Mouse (Mus musculus): ENCODE measurements at regions not wholly inside any gene's neighbourhood (a gene's known extent, or its start where the extent isn't known, plus 50 kb on each side); places are given as distances from the start of the nearest gene placed in this dataset.
A peak's percentile ranks its signal among the peaks of the same experiment; 100 is the strongest.

- DNase-seq: no peak
Observed at GRCm38 (mm10) chr7:135997640-135998039, 281.5 kb upstream of the Mki67 start.

GRCm38 (mm10) chr7:136002382-136002781 is 286.2 kb upstream of the Mki67 start:
- no peak for DNase-seq

GRCm38 (mm10) chr7:136003291-136003690 is 287.1 kb upstream of the Mki67 start:
- no peak for DNase-seq

DNA sequence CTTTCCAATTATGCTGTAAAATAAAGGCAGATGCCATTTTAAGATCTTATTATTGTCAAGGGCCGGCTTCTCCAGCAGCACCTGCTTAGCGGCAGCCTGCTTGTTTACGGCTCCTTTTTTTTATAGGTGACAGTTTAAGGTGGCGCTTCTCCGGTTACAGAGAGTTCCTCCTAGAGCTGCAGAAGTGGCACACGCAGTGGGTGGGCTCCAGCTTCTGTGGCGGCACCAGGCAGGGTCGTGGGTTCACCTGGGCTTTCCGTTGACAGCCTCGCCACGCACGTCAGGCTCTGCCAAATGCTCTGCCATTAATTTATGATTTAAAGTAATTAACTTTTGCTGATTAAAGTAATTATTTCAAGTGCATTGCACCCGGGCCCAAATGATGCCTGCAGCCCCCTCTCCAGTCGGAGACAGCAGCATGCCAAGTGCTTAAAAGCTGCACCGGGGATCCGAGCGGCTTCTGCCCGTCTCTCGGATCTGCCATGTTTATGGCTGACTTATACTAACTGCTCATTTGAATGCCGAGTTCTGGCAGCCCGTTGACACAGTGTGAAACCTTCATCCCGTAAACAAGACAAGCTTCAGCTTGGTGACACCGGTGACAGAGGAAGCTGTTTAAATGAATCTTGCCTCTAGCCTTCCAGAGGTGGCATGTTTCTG is 291.8 kb upstream of the Mki67 start:
- DNase-seq: no peak

- no peak for DNase-seq
Observed at GRCm38 (mm10) chr7:136008486-136008885, 292.3 kb upstream of the Mki67 start.

DNA sequence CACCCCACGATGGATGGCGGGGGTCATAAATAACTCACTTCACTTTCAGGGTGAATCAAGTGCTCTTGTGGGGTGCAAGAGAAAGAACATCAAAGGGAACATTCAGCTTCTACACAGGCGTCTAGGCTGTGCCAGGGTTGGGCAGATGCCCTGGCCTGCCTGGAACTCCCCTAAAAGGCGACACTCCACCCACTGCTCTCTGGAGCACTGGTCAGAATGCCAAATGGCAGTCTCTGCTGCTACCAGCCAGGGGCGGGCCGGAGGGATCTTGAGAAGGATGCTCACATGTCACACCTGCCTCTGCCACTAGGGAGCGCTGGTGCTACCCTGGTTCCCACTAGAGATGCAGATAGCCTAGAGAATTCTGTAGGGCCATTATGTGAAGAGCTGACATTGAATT is 293.9 kb upstream of the Mki67 start:
- DNase-seq: peak; percentile 20 to 32

DNA sequence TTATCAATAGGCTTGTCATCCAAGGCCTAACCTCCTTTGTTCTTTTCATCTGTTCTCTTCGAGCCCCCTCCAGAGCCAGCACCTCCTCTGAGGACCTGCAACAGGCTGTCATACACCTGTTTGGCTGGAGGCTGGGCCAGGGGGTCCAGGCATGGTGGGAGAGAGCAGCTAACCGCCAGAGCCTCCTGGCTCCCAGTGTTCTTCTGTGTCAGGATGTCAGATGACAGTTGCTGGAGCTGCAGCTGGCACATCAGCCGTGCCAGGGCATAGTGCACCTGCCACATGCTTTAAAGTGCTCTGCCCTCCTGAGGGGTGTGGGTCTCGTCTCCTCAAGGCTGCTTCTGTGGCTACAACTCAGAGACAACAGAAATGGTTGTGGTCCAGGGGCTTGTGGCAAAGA is 298.5 kb upstream of the Mki67 start:
- DNase-seq: no peak

GRCm38 (mm10) chr7:136016918-136017317 is 300.8 kb upstream of the Mki67 start:
- no peak for DNase-seq

- no peak for DNase-seq
Observed at GRCm38 (mm10) chr7:136020577-136020976, 304.4 kb upstream of the Mki67 start.

- no peak for DNase-seq
Observed at GRCm38 (mm10) chr7:136021071-136021470, 304.9 kb upstream of the Mki67 start.

DNA sequence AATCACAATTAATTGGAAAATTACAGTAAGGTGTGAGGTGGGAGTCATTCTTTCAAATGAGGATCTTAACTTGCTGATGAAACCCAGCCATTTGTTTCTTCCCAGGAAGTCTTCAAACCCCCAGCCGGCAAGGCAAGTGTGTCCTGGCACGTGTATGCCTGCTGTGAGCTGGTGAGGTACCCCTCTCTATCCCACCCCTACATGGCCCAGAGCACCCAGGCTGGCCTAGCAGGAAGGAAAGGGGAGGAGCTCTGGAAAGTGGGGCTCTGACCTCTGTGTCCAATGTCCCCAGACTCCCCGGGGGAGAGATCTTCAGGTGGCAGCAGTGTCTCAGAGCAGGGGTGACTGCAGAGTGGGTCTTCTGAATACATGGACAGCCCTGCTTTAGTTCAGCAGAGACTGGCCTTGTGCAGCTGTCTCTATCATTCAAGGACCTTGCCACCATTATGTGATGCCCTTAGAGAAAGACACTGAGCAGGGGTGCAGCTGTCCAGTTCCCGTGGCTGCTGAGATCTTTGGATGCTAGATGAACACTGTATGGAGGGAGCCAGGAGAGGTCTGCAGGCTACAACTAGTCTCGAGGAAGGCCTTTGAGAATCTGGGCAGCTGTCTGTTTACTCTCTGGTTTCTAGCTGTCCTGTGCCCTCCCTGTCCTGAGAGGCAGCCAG is 306.8 kb upstream of the Mki67 start:
- DNase-seq: no peak

- DNase-seq: no peak
Observed at GRCm38 (mm10) chr7:136026451-136026850, 310.3 kb upstream of the Mki67 start.

DNA sequence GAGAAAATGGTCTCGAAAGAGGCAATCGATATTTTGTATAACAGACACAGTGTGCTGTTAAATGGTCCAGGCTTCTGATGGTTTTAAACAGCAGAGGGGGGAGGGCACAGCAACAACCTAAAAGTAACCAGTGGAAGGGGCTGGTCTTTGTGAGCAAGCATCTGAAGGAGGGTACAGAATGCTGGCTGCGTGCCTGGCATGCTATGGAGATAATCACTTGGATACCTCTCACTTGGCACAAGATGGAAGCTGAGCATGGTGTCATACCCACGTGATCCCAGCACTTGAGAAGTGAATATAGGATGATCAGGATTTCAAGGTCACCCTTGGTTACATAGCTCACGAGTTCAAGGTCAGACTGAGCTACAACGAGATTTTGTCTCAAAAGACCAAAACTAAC is 315.9 kb upstream of the Mki67 start:
- DNase-seq: no peak

DNA sequence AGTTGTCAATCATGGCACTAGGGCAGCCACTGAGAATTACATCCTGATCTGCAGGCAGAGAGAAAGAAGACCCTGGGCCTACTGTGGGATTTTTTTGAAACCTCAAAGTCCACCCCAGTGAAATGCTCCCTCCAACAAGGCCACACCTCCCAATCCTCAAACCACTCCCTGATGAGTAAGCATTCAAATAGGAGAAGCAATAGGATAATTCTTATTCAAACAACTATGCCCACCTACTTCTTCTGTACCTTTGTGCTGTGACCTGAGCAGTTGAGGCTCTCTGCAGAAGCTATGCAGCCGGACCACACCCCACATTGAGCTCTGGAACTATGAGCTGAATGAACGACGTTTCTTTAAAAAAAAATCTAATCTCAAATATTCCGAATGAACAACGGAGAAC is 317.4 kb upstream of the Mki67 start:
- DNase-seq: no peak

DNA sequence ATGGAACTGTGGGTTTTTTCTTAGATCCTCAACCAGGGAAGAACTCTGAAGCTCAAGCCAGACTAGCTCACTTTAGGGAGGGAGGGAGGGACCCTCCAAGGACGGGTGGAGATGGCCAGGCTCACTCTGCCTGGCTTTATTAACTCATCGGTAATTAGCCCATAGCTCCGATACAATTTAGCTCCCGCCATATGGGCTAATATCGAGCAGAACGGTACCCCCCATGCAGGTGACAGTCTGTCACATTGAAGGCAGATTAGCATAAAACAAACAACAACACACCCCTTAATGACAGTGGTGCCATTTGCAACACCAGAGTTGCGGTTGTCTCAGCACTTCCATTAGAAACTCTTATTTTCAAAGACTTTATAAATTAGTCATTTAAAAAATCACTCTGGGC is 319.6 kb upstream of the Mki67 start:
- DNase-seq: no peak

- no peak for DNase-seq
Observed at GRCm38 (mm10) chr7:136038072-136038471, 321.9 kb upstream of the Mki67 start.

GRCm38 (mm10) chr7:136038906-136039305 is 322.7 kb upstream of the Mki67 start:
- no peak for DNase-seq

GRCm38 (mm10) chr7:136041921-136042320 is 325.8 kb upstream of the Mki67 start:
- DNase-seq: no peak

DNA sequence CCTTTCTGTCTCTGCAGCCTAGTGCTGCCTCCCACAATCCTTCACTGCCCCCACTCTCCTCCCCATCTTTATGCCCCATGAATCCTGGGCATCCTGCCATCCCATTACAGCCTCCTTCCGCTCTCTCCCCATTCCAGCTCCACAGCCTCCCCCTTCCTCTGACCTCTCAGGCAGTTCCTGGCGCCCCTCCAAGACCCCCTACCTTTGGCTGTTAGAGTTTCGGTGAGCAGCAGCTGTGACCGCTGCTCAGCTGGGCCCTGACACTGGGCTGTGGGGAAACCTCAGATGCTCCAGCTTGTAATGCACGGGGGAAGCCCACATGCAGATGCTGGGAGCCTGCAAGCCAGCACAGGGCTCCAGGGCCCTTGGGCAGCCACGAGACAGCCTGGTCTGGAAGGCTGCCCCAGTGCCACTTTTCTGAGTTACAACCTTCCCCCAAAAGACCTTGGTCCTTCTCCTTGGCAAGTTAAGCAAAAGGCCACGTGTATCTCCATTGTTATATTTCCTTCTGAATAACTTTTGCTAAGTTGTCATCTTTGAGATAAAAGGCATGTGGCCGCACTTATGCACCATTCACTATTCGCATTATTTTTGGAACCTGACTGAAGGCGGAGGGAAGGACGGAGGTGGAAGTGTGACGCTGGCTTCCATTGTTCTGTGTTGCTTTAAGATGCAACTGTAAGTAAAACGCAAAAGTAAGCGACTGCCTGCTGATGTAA is 330.6 kb upstream of the Mki67 start:
- peak; percentile 17 to 21 for DNase-seq

DNA sequence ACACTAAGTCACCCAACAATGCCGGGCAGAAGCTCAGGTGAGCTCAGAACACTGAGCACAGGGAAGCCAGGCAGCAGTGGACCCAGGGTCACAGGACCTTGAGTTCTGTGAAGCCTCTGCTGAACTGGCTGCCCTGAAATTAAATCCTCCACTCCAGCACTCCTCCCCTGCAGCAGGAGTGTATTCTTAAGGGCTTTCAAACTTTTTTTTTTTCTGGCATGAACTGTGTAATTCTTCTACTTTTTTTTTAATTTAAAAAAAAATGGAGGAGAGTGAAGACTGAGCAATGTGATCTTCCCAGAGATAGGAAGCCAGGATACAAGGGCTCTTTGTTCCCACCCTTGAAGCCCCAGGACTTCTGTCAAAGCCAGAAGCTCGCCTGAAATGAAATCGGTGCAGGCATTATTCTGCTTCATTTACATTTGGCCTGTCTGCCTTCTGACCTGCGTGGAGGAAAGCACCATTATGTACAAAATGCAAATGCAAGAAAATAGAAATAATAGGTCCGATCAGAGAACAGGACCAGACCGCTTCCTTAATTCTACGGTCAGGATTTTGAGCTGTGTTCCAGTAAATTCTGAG is 331.3 kb upstream of the Mki67 start:
- no peak for DNase-seq

- no peak for DNase-seq
Observed at GRCm38 (mm10) chr7:136048925-136049586, 332.9 kb upstream of the Mki67 start.

GRCm38 (mm10) chr7:136049587-136049930 is 333.4 kb upstream of the Mki67 start:
- DNase-seq: no peak

DNA sequence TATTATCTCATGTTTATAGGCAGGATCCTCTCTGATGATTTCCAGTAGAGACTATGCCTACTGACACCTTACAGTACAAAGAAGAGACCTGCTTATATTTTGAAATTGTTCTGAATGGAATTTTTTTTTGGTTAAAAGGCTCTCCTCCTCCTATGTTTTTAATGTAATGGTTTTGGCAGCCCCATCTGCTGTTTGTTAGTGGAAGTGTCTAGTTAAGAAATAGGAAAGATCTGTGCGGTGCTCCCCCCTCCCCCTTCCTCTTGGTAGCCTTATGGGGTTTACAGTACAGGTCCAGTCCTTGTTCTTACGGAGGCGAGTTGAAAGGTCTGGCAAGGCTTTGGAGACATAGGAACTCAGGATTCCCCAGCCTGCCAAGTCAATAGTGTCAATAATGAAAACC is 334.0 kb upstream of the Mki67 start:
- no peak for DNase-seq

Measured in cerebellum, adult 18-20 months (tissue).